Mouse (Mus musculus) heart, adult 2 months (tissue): ENCODE results near the gene Glyctk.

Experiments used
- EP300 ChIP-seq: fragments of 200-500 bp; IDR thresholded peaks from 2 replicates; pipeline ENCODE4 v1.6.1; 2011; ENCODE audit warnings: low read depth, low read length, control low read depth; ENCODE audit not compliant: insufficient read depth
- POLR2A ChIP-seq: fragments of 200-500 bp; IDR thresholded peaks from 2 replicates; pipeline ENCODE4 v1.6.1; 2011; ENCODE audit warnings: mild to moderate bottlenecking, low read depth, low read length, control low read depth; ENCODE audit not compliant: insufficient read depth

DNA sequence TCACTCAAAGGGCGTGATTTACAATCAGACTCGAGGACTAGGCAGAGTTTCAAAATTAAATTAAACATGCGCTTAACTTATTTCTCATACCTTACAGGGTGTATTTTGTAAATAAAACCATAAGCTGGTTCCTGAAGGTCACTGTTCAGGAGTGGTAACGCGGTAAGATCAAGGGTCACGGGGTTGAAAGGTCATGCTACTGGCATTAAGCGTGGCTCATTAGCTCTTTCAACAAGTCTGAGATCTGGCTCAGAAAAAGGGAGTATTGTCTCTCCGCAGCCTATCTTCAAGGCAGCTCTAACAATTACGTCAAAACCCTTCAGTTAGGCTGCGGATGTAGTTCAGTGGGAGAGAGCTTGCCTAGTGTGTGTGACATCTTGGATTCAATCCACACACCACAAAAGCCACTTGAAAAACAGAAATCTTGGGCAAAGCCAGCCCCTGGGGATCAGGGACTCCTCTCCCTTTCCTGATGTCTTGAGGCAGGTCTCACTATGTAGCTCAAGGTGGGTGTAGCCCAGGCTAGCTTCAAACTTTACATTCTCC, 20.2 kb downstream of the Glyctk start:
- TF ChIP-seq POLR2A (no peak), EP300 (no peak)
